In genomic region chr5:115652681-115653575, GRCm38 (mm10) we compare ENCODE assay signal across 7 mouse cellular contexts. TPM values are rescaled to one million over a fixed set of nuclear protein-coding genes. Genes with fewer than 3 reads are reported as not detected.
DNase-seq lines count a peak whose midpoint lies in the region; ATAC-seq lines count a peak whose summit lies in the region.

No protein-coding gene starts in this region.

- WGBS in intestine, embryonic 16.5 days: 3% methylated on average over 35 of the region's 35 CpGs
- WGBS in midbrain, embryonic 11.5 days: 5% methylated on average over 35 of the region's 35 CpGs

- H3K4me3 ChIP-seq in intestine, embryonic 16.5 days (ENCODE audit: low read length): peak overlapping the region; percentile 54
- peak overlapping the region; percentile 37 for H3K4me3 ChIP-seq in midbrain, embryonic 11.5 days (ENCODE audit: low read depth, low read length)

- DNase-seq in adrenal gland, adult 8-10 months: peak; percentile 100
- peak; percentile 100 for DNase-seq in embryo, embryonic 9.5 days (ENCODE audit: extremely low spot score)
- peak; percentile 98 to 100 for DNase-seq in gastrocnemius, postnatal 4 days (ENCODE audit: low spot score in 2 of 2)
- peak; percentile 100 for DNase-seq in left cerebral cortex, postnatal 36 days (ENCODE audit: low spot score in 2 of 2)
- peak; percentile 100 for DNase-seq in midbrain, embryonic 11.5 days (ENCODE audit: low spot score, missing footprints)
- peak; percentile 99 for DNase-seq in skeletal muscle tissue, adult 2 months (ENCODE audit: low read depth, low spot score)

- peak overlapping the region; percentile 69 for H3K9ac ChIP-seq in intestine, embryonic 16.5 days (ENCODE audit: low read depth, low read length)
- peak overlapping the region; percentile 64 for H3K9ac ChIP-seq in midbrain, embryonic 11.5 days (ENCODE audit: low read length)

- peak overlapping the region; percentile 83 for H3K4me2 ChIP-seq in intestine, embryonic 16.5 days (ENCODE audit: low read depth, low read length)
- peak overlapping the region; percentile 57 for H3K4me2 ChIP-seq in midbrain, embryonic 11.5 days

- peaks cover 9% of the 10 kb centered on the region for H3K4me1 ChIP-seq in intestine, embryonic 16.5 days (ENCODE audit: control insufficient read depth, insufficient read depth, low read length)
- H3K4me1 ChIP-seq in midbrain, embryonic 11.5 days (ENCODE audit: control insufficient read depth, insufficient read depth, low read length): peaks cover 8% of the 10 kb centered on the region

- H3K36me3 ChIP-seq in intestine, embryonic 16.5 days (ENCODE audit: control insufficient read depth, insufficient read depth, low read length): no peaks in the 10 kb centered on the region
- no peaks in the 10 kb centered on the region for H3K36me3 ChIP-seq in midbrain, embryonic 11.5 days (ENCODE audit: control insufficient read depth, insufficient read depth, low read length)

- no peaks in the 10 kb centered on the region for H3K9me3 ChIP-seq in intestine, embryonic 16.5 days (ENCODE audit: control insufficient read depth, low read length)
- H3K9me3 ChIP-seq in midbrain, embryonic 11.5 days (ENCODE audit: control insufficient read depth, low read length): no peaks in the 10 kb centered on the region

- H3K27ac ChIP-seq in intestine, embryonic 16.5 days (ENCODE audit: low read length): peak overlapping the region; percentile 84
- no peak overlapping the region for H3K27ac ChIP-seq in midbrain, embryonic 11.5 days (ENCODE audit: low read depth, low read length)

- peak; percentile 100 for ATAC-seq in intestine, embryonic 16.5 days
- ATAC-seq in midbrain, embryonic 11.5 days (ENCODE audit: low FRiP score): peak; percentile 100

- intact Hi-C loops in left cerebral cortex, postnatal 36 days (cut with DNase I): loop anchor here (1.0 kb wide), 1 partner anchor 79 kb away; no protein-coding TSS in a partner anchor

- no peaks in the 10 kb centered on the region for H3K27me3 ChIP-seq in intestine, embryonic 16.5 days (replicated peaks; ENCODE audit: control insufficient read depth, insufficient read depth, low read length)
- no peaks in the 10 kb centered on the region for H3K27me3 ChIP-seq in midbrain, embryonic 11.5 days (ENCODE audit: control insufficient read depth, insufficient read depth, low read length)

RNA-seq across cellular contexts. Expression of gene Rab35, which starts 21.2 kb away (rescaled TPM):
- 10 to 100 TPM; 58.8 to 70.3 (median 60.6) TPM for total RNA-seq in adrenal gland, adult 8-10 months (2022)
- 10 to 100 TPM; 43.1 to 46.8 TPM for total RNA-seq in gastrocnemius, postnatal 4 days (2021)
- polyA plus RNA-seq in intestine, embryonic 16.5 days (2015; fragmentation: Nextera tagmentation; extraction: Ambion mirVana): 4.4 and 5.1 TPM in 2 replicates
- 100 to 1,000 TPM in 1 of 2 experiments, 10 to 100 TPM in 1; 96.7 to 106 TPM for total RNA-seq in left cerebral cortex, postnatal 36 days (2021)
- polyA plus RNA-seq in midbrain, embryonic 11.5 days (2014; fragmentation: Nextera tagmentation; extraction: Ambion mirVana): 19.4 and 19.6 TPM in 2 replicates
